Comparison of ENCODE assay signal across 9 mouse cellular contexts in genomic region chr12:86803651-86804307, GRCm38 (mm10).
DNase-seq lines count a peak whose midpoint lies in the region; ATAC-seq and TF ChIP-seq lines count a peak whose summit lies in the region.
"Had no signal": no experiment of that assay in that cellular context is flagged by ENCODE, and none has a peak within 500 bp of the region (broad histone marks: within the 10 kb centered on the region; RNA-seq: fewer than 3 reads in every experiment).

No protein-coding gene starts in this region.

- H3K27ac ChIP-seq in CH12.LX (ENCODE audit: insufficient read depth, low read depth): no peak overlapping the region; the same call in 1 of the 2 replicates
- H3K27ac ChIP-seq in forebrain, postnatal 0 days (ENCODE audit: low read depth, low read length): peak overlapping the region; percentile 68

- in situ Hi-C loops in CH12.LX (cut with MboI; ENCODE audit: low pct_ligation_motif_present, low pct_unique_long_range_greater_than_20kb, low sequenced_read_pairs): no loop called here

- ATAC-seq in forebrain, postnatal 0 days: no peak
- peak; percentile 25; the same call in 1 of the 2 replicates for ATAC-seq in megakaryocyte, adult 5-6 weeks (ENCODE audit: poor library complexity, severe bottlenecking)
- ATAC-seq: Patski had no signal

- no peaks in the 10 kb centered on the region for H3K27me3 ChIP-seq in CH12.LX (replicated peaks)
- H3K27me3 ChIP-seq in forebrain, postnatal 0 days (ENCODE audit: insufficient read depth, low read length): no peaks in the 10 kb centered on the region
- H3K27me3 ChIP-seq: Patski had no signal

- TF ChIP-seq CTCF in CH12.LX (conservative IDR thresholded peaks at IDR 0.05 in 1 of 2, IDR thresholded peaks at IDR 0.05 in 1 of 2; ENCODE audit: low read depth in 2 of 2, low read length in 2 of 2): peak in 1 of 2 experiments; percentile 52; a peak in 2 of 4 replicates
- peak; percentile 62 for TF ChIP-seq CTCF in forebrain, postnatal 0 days (IDR thresholded peaks at IDR 0.05; ENCODE audit: low read depth)

- dilution Hi-C loops in CH12.LX (cut with MboI; ENCODE audit: extremely low pct_ligation_motif_present, extremely low pct_unique_long_range_greater_than_20kb, low sequenced_read_pairs): no loop called here

- no peak overlapping the region; the same call in 1 of the 2 replicates for H3K4me2 ChIP-seq in CH12.LX (ENCODE audit: insufficient read depth, low read depth, poor library complexity, severe bottlenecking)
- no peak overlapping the region for H3K4me2 ChIP-seq in forebrain, postnatal 0 days (ENCODE audit: low read depth)

- H3K9ac ChIP-seq in CH12.LX (ENCODE audit: insufficient read depth, low read depth): no peak overlapping the region
- H3K9ac ChIP-seq in forebrain, postnatal 0 days: no peak overlapping the region

- intact Hi-C loops in heart, postnatal 36 days (cut with DNase I): no loop called here

- peak; percentile 8; the same call in 1 of the 2 replicates for TF ChIP-seq RAD21 in CH12.LX (IDR thresholded peaks at IDR 0.05; ENCODE audit: low read depth, low read length)

- H3K9me3 ChIP-seq in CH12.LX (replicated peaks; ENCODE audit: low read length): no peaks in the 10 kb centered on the region
- H3K9me3 ChIP-seq in forebrain, postnatal 0 days (ENCODE audit: low read length): no peaks in the 10 kb centered on the region

- TF ChIP-seq POLR2A in CH12.LX (IDR thresholded peaks at IDR 0.05; ENCODE audit: low read depth, low read length): no peak

- no peaks in the 10 kb centered on the region for H3K79me2 ChIP-seq in CH12.LX (replicated peaks; ENCODE audit: control insufficient read depth, extremely low read depth, insufficient read depth, poor library complexity, severe bottlenecking)

- WGBS in forebrain, postnatal 0 days: 44% methylated on average over 6 of the region's 6 CpGs

- H3K36me3 ChIP-seq in CH12.LX (replicated peaks in 1 of 2; ENCODE audit: control insufficient read depth in 1 of 2, insufficient read depth in 1 of 2, low read length in 1 of 2): no peaks in the 10 kb centered on the region
- no peaks in the 10 kb centered on the region for H3K36me3 ChIP-seq in forebrain, postnatal 0 days (ENCODE audit: insufficient read depth)

- no peak for TF ChIP-seq EP300 in CH12.LX (IDR thresholded peaks at IDR 0.05; ENCODE audit: low read length)

- DNase-seq in heart, adult 11 months: peak; percentile 96
- DNase-seq in heart, postnatal 36 days: no peak
- no peak for DNase-seq in CH12.LX (ENCODE audit: extremely low read depth)
- no peak for DNase-seq in forebrain, postnatal 0 days
- DNase-seq in urinary bladder, adult 2 months (ENCODE audit: low spot score): no peak
- DNase-seq in testis, postnatal 10 days (ENCODE audit: low spot score): no peak
- no peak for DNase-seq in gastrocnemius, postnatal 10 days

- peaks cover 38 to 89% of the 10 kb centered on the region in 2 experiments for H3K4me1 ChIP-seq in CH12.LX (ENCODE audit: control insufficient read depth in 1 of 2, insufficient read depth in 2 of 2)
- peaks cover 81% of the 10 kb centered on the region for H3K4me1 ChIP-seq in forebrain, postnatal 0 days (ENCODE audit: insufficient read depth)

- H3K4me3 ChIP-seq in CH12.LX (replicated peaks in 1 of 3; ENCODE audit: low read depth in 2 of 3, low read length in 2 of 3, poor library complexity in 1 of 3): no peak overlapping the region
- no peak overlapping the region for H3K4me3 ChIP-seq in forebrain, postnatal 0 days (ENCODE audit: low read depth, low read length)

TF ChIP-seq in CH12.LX, 34 proteins besides CTCF, POLR2A, EP300 and RAD21:
- TF ChIP-seq NRF1 (IDR thresholded peaks at IDR 0.05; ENCODE audit: low read depth, low read length): no peak
- no peak for TF ChIP-seq PAX5 (IDR thresholded peaks at IDR 0.05; ENCODE audit: low read length)
- no peak for TF ChIP-seq SIN3A (IDR thresholded peaks at IDR 0.05; ENCODE audit: low read length)
- TF ChIP-seq SMC3 (IDR thresholded peaks at IDR 0.05; ENCODE audit: low read depth, low read length): peak; percentile 46
- TF ChIP-seq MAZ (IDR thresholded peaks at IDR 0.05; ENCODE audit: low read depth, low read length): 0 out of 2 replicates have a peak, but pooled peaks have one; percentile 34
- TF ChIP-seq ETS1 (conservative IDR thresholded peaks at IDR 0.05; ENCODE audit: low read depth, low read length): no peak
- TF ChIP-seq ELF1 (IDR thresholded peaks at IDR 0.05; ENCODE audit: low read depth, low read length): no peak
- no peak for TF ChIP-seq ZMIZ1 (IDR thresholded peaks at IDR 0.05; ENCODE audit: low read depth, low read length)
- TF ChIP-seq UBTF (IDR thresholded peaks at IDR 0.05; ENCODE audit: low read depth, low read length): no peak
- 0 out of 2 replicates have a peak, but pooled peaks have one; percentile 31 for TF ChIP-seq RCOR1 (conservative IDR thresholded peaks at IDR 0.05; ENCODE audit: low read depth, low read length)
- TF ChIP-seq MYC (IDR thresholded peaks at IDR 0.05; ENCODE audit: low read depth, low read length): no peak
- no peak for TF ChIP-seq E2F4 (IDR thresholded peaks at IDR 0.05; ENCODE audit: insufficient replicate concordance, low read depth, low read length)
- TF ChIP-seq KAT2A (IDR thresholded peaks at IDR 0.05; ENCODE audit: insufficient replicate concordance, low read length): no peak
- TF ChIP-seq BHLHE40 (IDR thresholded peaks at IDR 0.05; ENCODE audit: low read depth, low read length): 0 out of 2 replicates have a peak, but pooled peaks have one; percentile 10
- TF ChIP-seq TCF12 (IDR thresholded peaks at IDR 0.05; ENCODE audit: low read depth, low read length): no peak
- TF ChIP-seq TBP (conservative IDR thresholded peaks at IDR 0.05; ENCODE audit: low read depth, low read length): no peak
- no peak for TF ChIP-seq MEF2A (IDR thresholded peaks at IDR 0.05; ENCODE audit: borderline replicate concordance, low read depth, low read length)
- no peak for TF ChIP-seq GABPA (IDR thresholded peaks at IDR 0.05; ENCODE audit: insufficient replicate concordance, low read depth, low read length)
- TF ChIP-seq JUN (IDR thresholded peaks at IDR 0.05; ENCODE audit: insufficient read depth, low read depth, low read length): no peak
- 0 out of 2 replicates have a peak, but pooled peaks have one; percentile 25 for TF ChIP-seq CHD2 (IDR thresholded peaks at IDR 0.05; ENCODE audit: low read length)
- TF ChIP-seq MAX (IDR thresholded peaks at IDR 0.05; ENCODE audit: low read length): no peak
- TF ChIP-seq ZNF384 (IDR thresholded peaks at IDR 0.05; ENCODE audit: low read depth, low read length): no peak
- no peak for TF ChIP-seq JUND (conservative IDR thresholded peaks at IDR 0.05; ENCODE audit: low read depth, low read length)
- no peak for TF ChIP-seq ZC3H11A (IDR thresholded peaks at IDR 0.05; ENCODE audit: low read depth, low read length)
- no peak for TF ChIP-seq CHD1 (IDR thresholded peaks at IDR 0.05; ENCODE audit: low read depth, low read length)
- TF ChIP-seq POLR2AphosphoS2 (IDR thresholded peaks at IDR 0.05; ENCODE audit: low read depth, low read length): no peak
- TF ChIP-seq IRF4 (IDR thresholded peaks at IDR 0.05; ENCODE audit: low read depth, low read length): peak; percentile 23; the same call in 1 of the 2 replicates
- no peak for TF ChIP-seq USF1 (IDR thresholded peaks at IDR 0.05; ENCODE audit: low read depth, low read length)
- no peak for TF ChIP-seq NELFE (IDR thresholded peaks at IDR 0.05; ENCODE audit: low read depth, low read length)
- no peak for TF ChIP-seq MXI1 (IDR thresholded peaks at IDR 0.05; ENCODE audit: low read depth, low read length)
- TF ChIP-seq MAFK (IDR thresholded peaks at IDR 0.05; ENCODE audit: insufficient replicate concordance, low read length): no peak
- no peak for TF ChIP-seq ZKSCAN1 (IDR thresholded peaks at IDR 0.05; ENCODE audit: borderline replicate concordance, low read depth, low read length)
- TF ChIP-seq HCFC1 (IDR thresholded peaks at IDR 0.05; ENCODE audit: low read depth, low read length): no peak
- no peak for TF ChIP-seq USF2 (conservative IDR thresholded peaks at IDR 0.05; ENCODE audit: low read depth, low read length)
